Mouse (Mus musculus): ENCODE data around the gene Morn5.

GRCm38 (mm10) chr2:36112632-36113031, 63.4 kb downstream of the Morn5 start:
- TF ChIP-seq CTCF (IDR thresholded peaks at IDR 0.05 in 2 of 3, conservative IDR thresholded peaks at IDR 0.05 in 1 of 3; ENCODE audit: control insufficient read depth in 1 of 3, insufficient read depth in 1 of 3, low read depth in 2 of 3, low read length in 3 of 3, poor library complexity in 1 of 3, severe bottlenecking in 1 of 3): no peak
- no peak for TF ChIP-seq BHLHE40 (IDR thresholded peaks at IDR 0.05; ENCODE audit: borderline replicate concordance, low read depth, low read length)
- no peak for TF ChIP-seq MAZ (IDR thresholded peaks at IDR 0.05; ENCODE audit: low read depth, low read length)
- no peak for TF ChIP-seq HCFC1 (IDR thresholded peaks at IDR 0.05; ENCODE audit: low read depth, low read length)
